Mouse (Mus musculus) lung, embryonic 14.5 days (tissue): ENCODE measurements around the gene Ttf2. TPM values are rescaled to one million over a fixed set of nuclear protein-coding genes. Genes with fewer than 3 reads are reported as not detected.
A peak's percentile ranks its signal among the peaks of the same experiment; 100 is the strongest.

Experiments used
- ATAC-seq: fragments of 200-750 bp; cut with Nextera tagmentation; 2 replicates; pipeline ENCODE4 v1.8.0; 2017; ENCODE audit warnings: mild to moderate bottlenecking, moderate TSS enrichment, moderate library complexity; ENCODE audit not compliant: insufficient read depth
- DNase-seq: peaks from one replicate; pipeline ENCODE4 v3.0.0-alpha.2; 2015
- H3K27ac ChIP-seq: fragments of 300-500 bp; sonication (generic); 2 replicates; pipeline ENCODE4 v1.5.1; 2014; ENCODE audit warnings: low read depth, mild to moderate bottlenecking, moderate library complexity
- H3K27me3 ChIP-seq: fragments of 300-500 bp; sonication (generic); 2 replicates; pipeline ENCODE4 v1.6.1; 2014; ENCODE audit warnings: low read length, control low read depth; ENCODE audit not compliant: insufficient read depth
- H3K36me3 ChIP-seq: fragments of 300-500 bp; sonication (generic); 2 replicates; pipeline ENCODE4 v1.6.1; 2014; ENCODE audit warnings: control low read depth; ENCODE audit not compliant: insufficient read depth
- H3K4me1 ChIP-seq: fragments of 300-500 bp; sonication (generic); 2 replicates; pipeline ENCODE4 v1.6.1; 2014; ENCODE audit warnings: antibody characterized with exemption, control low read depth; ENCODE audit not compliant: insufficient read depth
- H3K4me2 ChIP-seq: fragments of 300-500 bp; sonication (generic); 2 replicates; pipeline ENCODE4 v1.6.1; 2014; ENCODE audit warnings: mild to moderate bottlenecking
- H3K4me3 ChIP-seq: fragments of 300-500 bp; sonication (generic); 2 replicates; pipeline ENCODE4 v1.5.1; 2014; ENCODE audit warnings: low read depth, low read length
- H3K9ac ChIP-seq: fragments of 300-500 bp; sonication (generic); 2 replicates; pipeline ENCODE4 v1.6.1; 2014
- H3K9me3 ChIP-seq: fragments of 300-500 bp; sonication (generic); 2 replicates; pipeline ENCODE4 v1.6.1; 2016; ENCODE audit warnings: low read depth, low read length, control low read depth
- CTCF ChIP-seq: IDR thresholded peaks from 2 replicates; pipeline ENCODE4 v1.5.1; 2016; ENCODE audit warnings: antibody characterized with exemption, low read depth
- WGBS: fragments of 180-500 bp; shearing (Covaris S2); extraction: QIAGEN DNeasy Blood & Tissue Kit; methylation state at CpG from one replicate; pipeline ENCODE4 v1.1.7; 2014; 5-methylcytosine and 5-hydroxymethylcytosine counted together
- polyA plus RNA-seq: library from polyadenylated mRNA; unstranded; fragments of >200 nt; fragmentation: Nextera tagmentation; extraction: Ambion mirVana; gene quantifications from 2 replicates; pipeline ENCODE4 v1.2.1, GENCODE M21; 2014

The Ttf2 gene
- polyA plus RNA-seq, result 26.4 and 27.7 TPM in 2 replicates

- no peak for TF ChIP-seq CTCF
- peak within 1 kb of the TSS; percentile 79 for H3K4me3 ChIP-seq
- peak within 1 kb of the TSS; percentile 72 for H3K9ac ChIP-seq
- H3K4me2 ChIP-seq, result peak within 1 kb of the TSS; percentile 89
- H3K4me1 ChIP-seq, result peaks cover 3% of the 10 kb centered on the region; the same call in 1 of the 2 replicates
- ATAC-seq, result peak; percentile 98
- under 1% methylated on average over 40 of the region's 40 CpGs for WGBS
- peak within 1 kb of the TSS; percentile 58; the same call in 1 of the 2 replicates for H3K27ac ChIP-seq
- no peaks in the 10 kb centered on the region for H3K9me3 ChIP-seq
- 0 out of 2 replicates have a peak, but pooled peaks cover 5% of the 10 kb centered on the region for H3K36me3 ChIP-seq
- H3K27me3 ChIP-seq, result no peaks in the 10 kb centered on the region
- DNase-seq, result peak; percentile 98
Measured at GRCm38 (mm10) chr3:100969176-100969917, at the start of gene Ttf2. TSS of gene Ttf2 (minus strand) at chr3:100969663.

DNA sequence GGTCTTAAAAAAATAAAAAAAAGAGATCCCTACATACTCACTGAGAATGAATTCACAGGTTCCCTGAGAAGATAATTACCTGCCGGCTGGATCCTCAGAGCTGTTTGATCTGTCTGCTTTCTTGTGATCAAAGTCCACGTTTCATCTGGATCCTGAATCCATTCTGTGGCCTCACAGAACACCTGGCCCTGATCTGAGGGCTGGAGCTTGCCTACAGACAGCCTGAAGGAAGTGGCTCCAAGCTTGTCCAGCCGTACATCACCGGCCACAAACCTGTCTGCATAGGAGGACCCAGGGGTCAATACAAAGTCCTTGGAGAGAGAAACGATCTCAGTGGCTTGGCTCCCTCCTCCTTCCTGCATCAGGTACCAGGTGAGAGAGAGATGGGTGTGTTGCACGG, 49.0 kb upstream of the Ttf2 start:
- H3K9me3 ChIP-seq, result no peaks in the 10 kb centered on the region
- no peak overlapping the region for H3K4me2 ChIP-seq
- no peaks in the 10 kb centered on the region for H3K36me3 ChIP-seq
- TF ChIP-seq CTCF, result no peak
- WGBS, result 76% methylated on average over 6 of the region's 6 CpGs
- H3K27me3 ChIP-seq, result no peaks in the 10 kb centered on the region
- H3K4me1 ChIP-seq, result no peaks in the 10 kb centered on the region
- H3K27ac ChIP-seq, result no peak overlapping the region
- ATAC-seq (no peak), DNase-seq (no peak)
- H3K9ac ChIP-seq, result no peak overlapping the region
- no peak overlapping the region for H3K4me3 ChIP-seq

DNA sequence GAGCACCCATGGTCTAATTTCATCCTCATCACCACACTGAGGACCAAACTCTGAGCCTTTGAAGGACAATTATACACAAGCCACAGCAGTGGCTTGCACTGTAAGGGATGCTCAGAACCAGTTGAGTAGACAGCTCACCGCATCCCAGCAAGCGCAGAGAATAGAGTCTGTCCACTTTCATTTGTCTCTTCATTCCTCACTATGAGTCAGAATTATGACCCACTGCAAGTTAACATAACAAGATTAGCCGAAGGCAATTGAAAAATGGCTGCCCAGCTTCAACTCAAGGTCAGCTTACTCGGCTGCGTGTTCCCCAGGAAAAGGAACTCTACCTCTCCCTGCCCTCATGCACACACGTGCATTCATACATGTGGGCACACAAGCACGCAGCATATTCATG, 46.6 kb upstream of the Ttf2 start:
- H3K9ac ChIP-seq, result no peak overlapping the region
- H3K4me3 ChIP-seq, result no peak overlapping the region
- H3K27ac ChIP-seq, result no peak overlapping the region
- H3K36me3 ChIP-seq, result no peaks in the 10 kb centered on the region
- H3K4me1 ChIP-seq, result no peaks in the 10 kb centered on the region
- no peaks in the 10 kb centered on the region for H3K9me3 ChIP-seq
- no peak for TF ChIP-seq CTCF
- WGBS, result 79% methylated on average over 7 of the region's 7 CpGs
- no peaks in the 10 kb centered on the region for H3K27me3 ChIP-seq
- no peak for DNase-seq
- no peak overlapping the region for H3K4me2 ChIP-seq
- no peak for ATAC-seq

GRCm38 (mm10) chr3:101015254-101015653, 45.8 kb upstream of the Ttf2 start:
- no peak overlapping the region for H3K9ac ChIP-seq
- no peak overlapping the region for H3K27ac ChIP-seq
- H3K4me3 ChIP-seq, result no peak overlapping the region
- no peak for TF ChIP-seq CTCF
- DNase-seq, result peak; percentile 57
- no peaks in the 10 kb centered on the region for H3K4me1 ChIP-seq
- H3K36me3 ChIP-seq, result no peaks in the 10 kb centered on the region
- no peaks in the 10 kb centered on the region for H3K9me3 ChIP-seq
- ATAC-seq, result no peak
- WGBS, result 24% methylated on average over 4 of the region's 4 CpGs
- no peaks in the 10 kb centered on the region for H3K27me3 ChIP-seq
- H3K4me2 ChIP-seq, result no peak overlapping the region

DNA sequence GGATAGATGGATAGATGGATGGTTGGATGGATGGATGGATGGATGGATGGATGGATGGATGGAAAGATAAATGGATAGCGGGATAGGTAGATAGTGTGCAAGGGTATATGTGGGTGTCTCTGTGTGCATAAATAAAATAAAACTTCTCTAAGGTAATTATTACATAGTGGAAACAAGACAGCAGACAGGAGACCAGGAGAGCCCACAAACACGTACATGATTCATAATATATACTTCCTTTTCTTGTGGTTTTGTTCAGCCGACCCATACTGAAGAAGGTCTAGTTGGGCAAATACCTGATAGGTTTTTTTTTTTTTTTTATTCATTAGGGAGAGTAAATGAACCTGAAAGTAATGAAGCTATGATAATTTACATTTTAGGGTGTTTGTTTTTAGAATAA, 44.1 kb upstream of the Ttf2 start:
- H3K27ac ChIP-seq, result no peak overlapping the region
- H3K4me3 ChIP-seq, result no peak overlapping the region
- TF ChIP-seq CTCF, result no peak
- H3K36me3 ChIP-seq, result no peaks in the 10 kb centered on the region
- ATAC-seq (no peak), DNase-seq (no peak)
- no peaks in the 10 kb centered on the region for H3K9me3 ChIP-seq
- WGBS, result 76% methylated on average over 3 of the region's 3 CpGs
- H3K4me1 ChIP-seq, result no peaks in the 10 kb centered on the region
- no peak overlapping the region for H3K4me2 ChIP-seq
- H3K27me3 ChIP-seq, result no peaks in the 10 kb centered on the region
- no peak overlapping the region for H3K9ac ChIP-seq

DNA sequence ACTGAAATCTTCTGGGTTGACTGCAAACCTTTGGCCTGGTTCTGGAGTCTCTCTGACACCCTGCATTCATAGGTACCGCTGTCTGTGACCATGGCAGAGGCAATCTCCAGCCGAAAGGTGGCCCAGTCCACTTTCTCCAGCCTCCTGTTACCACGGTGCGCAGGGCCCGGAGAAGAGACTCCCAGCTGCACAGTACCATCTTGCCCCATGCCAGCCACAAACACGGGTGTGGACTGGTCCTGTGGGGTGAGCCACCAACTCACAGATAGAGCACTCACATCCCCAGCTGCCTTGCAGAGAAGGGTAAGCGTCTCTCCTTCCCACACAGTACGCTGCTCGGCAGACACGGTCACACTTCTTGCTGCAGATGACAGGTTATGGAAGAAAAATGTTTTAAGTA, 43.5 kb upstream of the Ttf2 start:
- Histone ChIP-seq H3K4me1 (no peaks in the 10 kb centered on the region), H3K4me3 (no peak overlapping the region), H3K4me2 (no peak overlapping the region), H3K9ac (no peak overlapping the region), H3K27ac (no peak overlapping the region), H3K9me3 (no peaks in the 10 kb centered on the region), H3K36me3 (no peaks in the 10 kb centered on the region), H3K27me3 (no peaks in the 10 kb centered on the region)
- DNase-seq (no peak), ATAC-seq (no peak)
- WGBS, result 88% methylated on average over 10 of the region's 10 CpGs
- TF ChIP-seq CTCF, result no peak

- Histone ChIP-seq H3K9me3 (no peaks in the 10 kb centered on the region), H3K4me2 (no peak overlapping the region), H3K27ac (no peak overlapping the region), H3K4me3 (no peak overlapping the region), H3K4me1 (no peaks in the 10 kb centered on the region), H3K27me3 (no peaks in the 10 kb centered on the region), H3K36me3 (no peaks in the 10 kb centered on the region), H3K9ac (no peak overlapping the region)
- 82% methylated on average over 8 of the region's 8 CpGs for WGBS
- ATAC-seq (no peak), DNase-seq (no peak)
- no peak for TF ChIP-seq CTCF
Measured at GRCm38 (mm10) chr3:101012597-101012996, 43.1 kb upstream of the Ttf2 start.
